Mouse (Mus musculus) hindbrain, embryonic 16.5 days (tissue): ENCODE data around the gene Gm16181. TPM values are rescaled to one million over a fixed set of nuclear protein-coding genes. Genes with fewer than 3 reads are reported as not detected.

Experiments
- ATAC-seq: fragments of 200-750 bp; cut with Nextera tagmentation; 2 replicates; pipeline ENCODE4 v1.8.0; 2017; ENCODE audit warnings: moderate TSS enrichment, moderate library complexity
- H3K27ac ChIP-seq: fragments of 300-500 bp; sonication (generic); 2 replicates; pipeline ENCODE4 v1.5.1; 2014; ENCODE audit warnings: low read depth, mild to moderate bottlenecking, control low read depth, low read length, moderate library complexity
- H3K27me3 ChIP-seq: fragments of 300-500 bp; sonication (generic); replicated peaks from 2 replicates; pipeline ENCODE4 v1.6.1; 2014; ENCODE audit warnings: low read length; ENCODE audit not compliant: control insufficient read depth, insufficient read depth
- H3K36me3 ChIP-seq: fragments of 300-500 bp; sonication (generic); 2 replicates; pipeline ENCODE4 v1.6.1; 2014; ENCODE audit warnings: mild to moderate bottlenecking, low read length, moderate library complexity, mixed read lengths; ENCODE audit not compliant: control insufficient read depth, insufficient read depth
- H3K4me1 ChIP-seq: fragments of 300-500 bp; sonication (generic); 2 replicates; pipeline ENCODE4 v1.6.1; 2014; ENCODE audit warnings: low read depth, low read length; ENCODE audit not compliant: control insufficient read depth, insufficient read depth
- H3K4me2 ChIP-seq: fragments of 300-500 bp; sonication (generic); 2 replicates; pipeline ENCODE4 v1.6.1; 2014; ENCODE audit warnings: mild to moderate bottlenecking, low read length, control low read depth, moderate library complexity
- H3K4me3 ChIP-seq: fragments of 300-500 bp; sonication (generic); 2 replicates; pipeline ENCODE4 v1.5.1; 2014; ENCODE audit warnings: mild to moderate bottlenecking, low read length, control low read depth, moderate library complexity
- H3K9ac ChIP-seq: fragments of 300-500 bp; sonication (generic); 2 replicates; pipeline ENCODE4 v1.6.1; 2014; ENCODE audit warnings: low read depth, mild to moderate bottlenecking, control low read depth, low read length, moderate library complexity
- H3K9me3 ChIP-seq: fragments of 300-500 bp; sonication (generic); 2 replicates; pipeline ENCODE4 v1.6.1; 2014; ENCODE audit warnings: mild to moderate bottlenecking, low read length, moderate library complexity; ENCODE audit not compliant: control insufficient read depth
- WGBS: fragments of 180-500 bp; shearing (Covaris S2); extraction: QIAGEN DNeasy Blood & Tissue Kit; methylation state at CpG from one replicate; pipeline ENCODE4 v1.1.7; 2014; 5-methylcytosine and 5-hydroxymethylcytosine counted together
- microRNA-seq: library from miRNA; unstranded; fragments of <30 nt; microRNA quantifications from one replicate; pipeline ENCODE4, GENCODE M21; 2017
- polyA plus RNA-seq: library from polyadenylated mRNA; unstranded; fragments of >200 nt; fragmentation: Nextera tagmentation; extraction: Ambion mirVana; gene quantifications from 2 replicates; pipeline ENCODE4 v1.2.1, GENCODE M21; 2015

The Gm16181 gene
- polyA plus RNA-seq, 1 experiment from 2014 or later, result 0.45 TPM

DNA sequence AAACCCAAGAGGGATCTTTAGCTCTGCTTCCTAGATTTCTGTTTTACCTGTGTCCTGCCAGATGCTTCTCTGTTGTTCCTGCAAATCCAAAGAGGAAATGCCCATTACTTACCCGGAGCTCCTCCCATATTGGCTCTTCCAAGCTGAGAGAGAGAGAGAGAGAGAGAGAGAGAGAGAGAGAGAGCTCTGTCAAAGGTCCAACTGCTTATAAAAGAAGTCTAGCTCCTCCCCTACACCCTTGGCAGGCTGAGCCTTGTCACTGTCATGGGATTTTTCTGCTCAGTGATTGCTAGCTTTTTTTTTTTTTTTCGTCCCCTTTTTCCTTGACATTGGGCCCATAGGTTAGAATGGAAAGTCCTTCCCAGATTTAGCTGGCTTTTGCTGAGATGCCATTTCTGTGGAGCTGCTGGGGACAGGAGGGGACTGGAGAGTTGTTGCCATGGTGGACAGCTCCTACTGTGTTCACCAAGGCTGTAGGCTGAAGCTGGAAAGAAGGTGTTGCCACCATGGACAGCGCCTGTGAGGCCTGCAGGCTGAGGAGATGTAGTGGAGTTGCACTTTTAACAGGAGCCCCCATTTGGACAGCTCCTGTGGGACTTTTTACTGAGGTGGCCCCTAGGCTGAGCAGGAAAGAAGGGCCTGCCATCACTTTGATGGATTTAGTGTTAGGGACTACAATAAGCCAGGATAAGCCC, 49.2 kb downstream of the Gm16181 start:
- Histone ChIP-seq H3K9me3 (no peaks in the 10 kb centered on the region), H3K4me3 (no peak overlapping the region), H3K27me3 (no peaks in the 10 kb centered on the region), H3K9ac (no peak overlapping the region), H3K4me2 (no peak overlapping the region), H3K36me3 (peaks cover 2% of the 10 kb centered on the region; the same call in 1 of the 2 replicates), H3K4me1 (no peaks in the 10 kb centered on the region), H3K27ac (no peak overlapping the region)
- no peak for ATAC-seq
- 31% methylated on average over 3 of the region's 3 CpGs for WGBS

DNA sequence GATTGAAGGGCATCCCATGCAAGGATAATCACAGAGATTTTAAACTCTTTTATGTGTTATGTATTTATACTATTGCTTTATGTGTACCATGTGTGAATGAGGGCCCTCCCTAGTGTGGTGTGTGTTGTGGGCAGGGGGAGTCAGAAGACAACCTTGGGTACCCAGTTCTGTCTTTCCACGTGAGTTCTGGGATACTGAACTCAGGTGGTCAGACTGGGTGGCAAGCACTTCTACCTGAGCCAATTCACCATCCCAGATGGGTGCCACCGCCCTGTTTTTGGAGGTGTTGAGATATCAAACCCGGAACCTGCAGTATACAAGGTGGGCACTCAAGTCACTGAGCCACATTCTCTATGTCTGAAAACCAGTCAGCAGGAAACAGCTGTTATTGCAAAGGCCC, 51.6 kb downstream of the Gm16181 start:
- no peak for ATAC-seq
- 75% methylated on average over 3 of the region's 3 CpGs for WGBS
- Histone ChIP-seq H3K9ac (no peak overlapping the region), H3K4me3 (no peak overlapping the region), H3K4me2 (no peak overlapping the region), H3K27ac (no peak overlapping the region), H3K4me1 (no peaks in the 10 kb centered on the region), H3K27me3 (peaks cover 2% of the 10 kb centered on the region), H3K9me3 (no peaks in the 10 kb centered on the region), H3K36me3 (no peaks in the 10 kb centered on the region)

Small RNAs within 50 kb of the gene (microRNA-seq; reads per million reads assigned to microRNA genes)
- not detected for gene Mir6973a
- not detected for gene Mir6974
- gene Mir6975, result 0.83 reads per million
- not detected for gene Mir8094

Other genes with a start within 250 kb of the Gm16181 start
- 15.3 and 18.1 TPM in 2 replicates for gene Hspa1a, start 248.7 kb upstream of the Gm16181 start, polyA plus RNA-seq
- 1.4 and 1.6 TPM in 2 replicates for gene Hspa1l, start 248.1 kb upstream of the Gm16181 start, polyA plus RNA-seq
- gene Lsm2, start 239.0 kb upstream of the Gm16181 start, polyA plus RNA-seq, result 106 and 113 TPM in 2 replicates
- gene Vars, start 219.8 kb upstream of the Gm16181 start, polyA plus RNA-seq, result 50.7 and 61.7 TPM in 2 replicates
- 0.08 and 0.19 TPM in 2 replicates for gene Vwa7, start 204.3 kb upstream of the Gm16181 start, polyA plus RNA-seq
- 1.7 TPM in 2 replicates for gene Sapcd1, start 192.8 kb upstream of the Gm16181 start, polyA plus RNA-seq
- 1.8 and 2.5 TPM in 2 replicates for gene Msh5, start 174.1 kb upstream of the Gm16181 start, polyA plus RNA-seq
- gene Clic1, start 170.9 kb upstream of the Gm16181 start, polyA plus RNA-seq, result 85.2 and 88.5 TPM in 2 replicates
- gene Ddah2, start 161.8 kb upstream of the Gm16181 start, polyA plus RNA-seq, result 338 and 363 TPM in 2 replicates
- gene Ly6g6c, start 155.4 kb upstream of the Gm16181 start, polyA plus RNA-seq, result not detected in 2 replicates
- gene Mpig6b, start 154.7 kb upstream of the Gm16181 start, polyA plus RNA-seq, result 0.13 and 0.21 TPM in 2 replicates
- 0.16 and 0.34 TPM in 2 replicates for gene Ly6g6e, start 143.9 kb upstream of the Gm16181 start, polyA plus RNA-seq
- gene Ly6g6d, start 142.8 kb upstream of the Gm16181 start, polyA plus RNA-seq, result 0.68 and 1.0 TPM in 2 replicates
- 0.22 TPM in 1 of 2 replicates, not detected in the other for gene Ly6g6f, start 135.2 kb upstream of the Gm16181 start, polyA plus RNA-seq
- 113 and 115 TPM in 2 replicates for gene Abhd16a, start 131.6 kb upstream of the Gm16181 start, polyA plus RNA-seq
- gene Ly6g5c, start 112.6 kb upstream of the Gm16181 start, polyA plus RNA-seq, result not detected in 2 replicates
- gene Ly6g5b, start 105.4 kb upstream of the Gm16181 start, polyA plus RNA-seq, result 0.93 and 1.5 TPM in 2 replicates
- 20.7 and 23.7 TPM in 2 replicates for gene Gpank1, start 99.4 kb upstream of the Gm16181 start, polyA plus RNA-seq
- 319 and 346 TPM in 2 replicates for gene Csnk2b, start 98.8 kb upstream of the Gm16181 start, polyA plus RNA-seq
- gene D17H6S53E, start 94.5 kb upstream of the Gm16181 start, polyA plus RNA-seq, result 8.9 TPM in 2 replicates
- not detected in 2 replicates for gene Apom, start 88.8 kb upstream of the Gm16181 start, polyA plus RNA-seq
- 50.9 and 65.2 TPM in 2 replicates for gene Bag6, start 85.7 kb upstream of the Gm16181 start, polyA plus RNA-seq
- gene Prrc2a, start 55.9 kb upstream of the Gm16181 start, polyA plus RNA-seq, result 138 and 153 TPM in 2 replicates
- gene Aif1, start 44.8 kb upstream of the Gm16181 start, polyA plus RNA-seq, result 5.6 and 10.1 TPM in 2 replicates
- 4.8 and 7.3 TPM in 2 replicates for gene Lst1, start 32.4 kb upstream of the Gm16181 start, polyA plus RNA-seq
- 1.1 and 1.2 TPM in 2 replicates for gene Ltb, start 26.4 kb upstream of the Gm16181 start, polyA plus RNA-seq
- gene Tnf, start 18.8 kb upstream of the Gm16181 start, polyA plus RNA-seq, result not detected in 2 replicates
- gene Lta, start 15.5 kb upstream of the Gm16181 start, polyA plus RNA-seq, result 0.37 and 0.80 TPM in 2 replicates
- gene Atp6v1g2, start 12.8 kb downstream of the Gm16181 start, polyA plus RNA-seq, result 140 and 151 TPM in 2 replicates
- gene Nfkbil1, start 15.0 kb downstream of the Gm16181 start, polyA plus RNA-seq, result 9.8 and 10.1 TPM in 2 replicates
- gene Ddx39b, start 20.9 kb downstream of the Gm16181 start, polyA plus RNA-seq, result 331 and 355 TPM in 2 replicates
- gene H2-D1, start 41.9 kb downstream of the Gm16181 start, polyA plus RNA-seq, result 125 and 134 TPM in 2 replicates
- 0.64 and 0.67 TPM in 2 replicates for gene H2-Q1, start 99.6 kb downstream of the Gm16181 start, polyA plus RNA-seq
- gene H2-Q2, start 121.4 kb downstream of the Gm16181 start, polyA plus RNA-seq, result 3.7 and 6.3 TPM in 2 replicates
- 0.89 TPM in 2 replicates for gene H2-Q4, start 158.8 kb downstream of the Gm16181 start, polyA plus RNA-seq
- gene H2-Q6, start 204.0 kb downstream of the Gm16181 start, polyA plus RNA-seq, result 1.1 and 1.2 TPM in 2 replicates
- 4.3 and 4.8 TPM in 2 replicates for gene H2-Q7, start 218.3 kb downstream of the Gm16181 start, polyA plus RNA-seq
- gene H2-Q10, start 249.3 kb downstream of the Gm16181 start, polyA plus RNA-seq, result 0.11 and 0.21 TPM in 2 replicates